Mouse (Mus musculus): ENCODE results near the gene Foxp1.

Foxp1 gene

DNA sequence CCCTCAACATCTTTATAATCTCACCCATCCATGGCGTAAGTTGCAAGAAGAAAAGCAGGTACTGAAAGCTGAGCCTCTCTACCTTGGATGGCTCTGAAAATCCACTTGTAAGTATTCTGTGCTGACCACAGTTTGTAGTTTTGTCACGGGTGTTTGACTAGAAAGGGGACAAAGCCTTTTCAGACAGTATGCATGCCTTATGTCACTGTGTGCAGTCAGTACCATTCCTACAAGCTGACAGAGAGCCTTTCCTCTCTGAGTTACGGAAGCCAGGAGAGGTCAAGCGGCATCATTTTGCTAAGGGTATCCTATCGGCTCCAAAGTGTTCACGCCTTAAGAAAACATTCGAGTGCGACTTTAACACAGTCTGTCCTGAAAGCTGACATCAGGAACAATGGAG lies 202.1 kb downstream of the Foxp1 start:
- no peak for DNase-seq

DNA sequence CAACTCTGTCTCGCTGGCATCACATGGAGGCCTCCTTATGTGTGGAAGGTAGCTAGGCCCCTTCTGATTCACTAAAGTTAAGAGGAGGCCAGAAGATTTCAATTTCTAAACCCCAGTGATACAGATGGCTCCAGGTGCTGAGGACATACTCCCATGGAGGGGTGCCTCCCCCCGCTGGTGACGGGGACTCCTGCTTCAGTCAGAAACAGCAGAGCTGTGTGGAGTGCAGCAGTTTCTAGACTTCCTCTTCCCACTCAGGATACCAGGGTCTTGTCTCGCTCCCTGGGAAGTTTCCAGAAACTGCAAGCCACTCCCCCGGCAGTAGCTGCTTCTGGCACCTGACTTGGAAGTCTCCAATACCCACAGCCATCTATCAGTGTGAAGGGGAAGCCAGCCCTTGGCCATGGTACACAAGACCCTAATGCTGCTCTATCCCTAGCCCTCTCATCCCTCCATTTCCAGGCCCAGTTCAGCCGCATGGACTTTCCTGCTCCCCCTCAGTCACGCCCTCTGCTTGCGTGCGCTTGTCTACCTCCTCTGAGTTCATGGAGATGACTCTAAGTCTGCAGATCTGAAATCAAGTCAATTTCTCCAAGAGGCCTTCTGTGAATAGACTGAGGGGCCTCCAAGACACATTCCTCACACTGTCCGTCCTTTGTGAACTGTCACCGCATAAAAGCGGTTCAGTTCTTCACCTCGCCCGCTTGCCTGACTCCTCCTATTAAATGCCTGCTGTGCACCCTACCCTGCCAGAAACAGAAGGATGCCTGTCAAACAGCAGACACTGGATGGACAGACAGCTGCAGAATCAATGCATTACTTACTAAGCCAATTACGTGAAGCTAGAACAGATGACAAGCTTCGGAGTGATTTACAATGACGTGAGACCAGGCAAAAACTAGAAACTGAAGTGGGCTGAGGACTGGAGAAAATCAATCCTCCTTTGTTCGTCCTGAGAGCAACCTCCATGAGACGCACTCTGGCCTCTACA lies 202.8 kb downstream of the Foxp1 start:
- no peak for DNase-seq

DNA sequence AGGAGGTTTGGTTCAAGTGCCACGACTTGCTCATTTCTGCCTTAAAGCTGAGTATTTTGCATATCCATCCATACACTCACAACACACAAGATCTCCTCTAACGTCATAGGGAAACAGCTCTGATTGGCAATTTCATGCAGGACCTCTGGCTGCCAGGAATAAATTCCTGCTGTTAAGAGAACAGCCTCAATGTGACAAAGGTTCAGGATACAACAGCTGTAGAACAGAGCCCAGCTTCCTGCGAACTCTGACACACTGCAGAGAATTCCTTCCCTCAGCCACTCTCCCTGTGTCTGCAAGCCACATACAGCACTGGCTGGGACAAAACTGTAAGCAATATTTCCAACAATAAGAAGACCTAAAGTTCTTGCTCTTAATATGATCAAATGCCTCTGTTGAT lies 207.8 kb downstream of the Foxp1 start:
- no peak for DNase-seq

DNA sequence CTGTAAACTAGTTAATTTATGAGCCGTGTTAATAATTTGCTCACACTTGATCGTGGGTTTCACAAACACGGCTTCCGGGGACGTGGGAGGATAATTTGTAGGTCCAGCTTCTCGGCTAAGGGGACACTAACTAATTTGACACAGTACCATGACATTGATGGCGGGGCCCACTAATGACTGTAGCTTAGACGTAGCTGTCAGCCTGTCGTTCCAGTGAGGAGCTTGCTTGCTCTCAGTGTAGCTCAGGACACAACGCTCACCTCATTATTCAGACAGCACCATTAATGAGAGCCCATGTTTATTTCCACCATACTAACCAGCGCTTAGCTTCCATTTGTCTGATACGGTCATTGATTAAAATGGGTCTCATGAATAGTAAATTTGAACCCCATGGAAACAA lies 212.0 kb downstream of the Foxp1 start:
- DNase-seq = no peak

DNA sequence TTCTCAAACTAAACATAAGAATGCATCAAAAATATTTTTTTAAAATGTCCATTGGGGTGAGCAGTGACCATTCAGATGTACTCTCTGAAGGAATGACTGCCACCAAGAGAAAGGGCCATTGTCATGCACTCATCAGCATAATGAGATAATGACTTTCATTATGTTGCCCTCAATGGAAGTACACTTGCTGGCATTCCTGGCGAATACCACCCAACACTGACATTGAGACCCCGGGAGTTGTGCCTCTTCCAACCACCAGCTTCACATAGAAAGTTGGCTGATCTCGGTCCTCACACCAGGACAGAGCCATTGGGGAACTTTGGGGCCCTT lies 212.4 kb downstream of the Foxp1 start:
- no peak for DNase-seq

DNA sequence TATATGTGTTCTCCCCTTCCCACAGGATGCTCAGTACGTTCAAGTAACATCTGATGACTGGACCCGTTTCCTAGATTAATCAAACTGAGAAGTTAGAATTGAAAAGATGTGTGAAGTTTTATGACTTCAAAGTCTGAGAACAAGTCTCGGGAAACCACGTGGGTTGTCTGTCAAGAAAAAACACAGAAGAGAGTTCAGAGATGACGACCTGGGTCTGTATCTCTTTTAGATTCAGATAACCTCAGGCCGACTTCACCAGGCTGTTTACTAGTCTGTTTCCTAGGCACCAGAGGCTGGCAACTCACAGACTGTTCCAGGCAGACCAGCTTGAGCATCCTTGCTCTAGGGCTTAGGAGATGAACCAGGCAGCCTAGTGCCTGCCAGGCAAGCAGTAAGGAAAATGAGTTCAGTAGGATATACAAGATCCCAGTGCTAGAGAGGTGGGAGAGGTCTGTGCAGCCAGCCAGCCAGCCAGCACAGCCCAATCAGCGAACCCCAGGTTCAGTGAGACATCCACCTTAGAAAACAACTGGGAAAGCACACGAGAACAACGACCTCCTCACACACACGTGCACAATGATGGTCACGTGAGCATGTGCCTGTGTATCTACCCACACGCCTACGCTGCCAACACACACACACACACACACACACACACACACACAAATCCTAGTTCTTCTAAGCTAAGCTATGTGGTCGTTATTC lies 212.9 kb downstream of the Foxp1 start:
- DNase-seq = no peak

DNA sequence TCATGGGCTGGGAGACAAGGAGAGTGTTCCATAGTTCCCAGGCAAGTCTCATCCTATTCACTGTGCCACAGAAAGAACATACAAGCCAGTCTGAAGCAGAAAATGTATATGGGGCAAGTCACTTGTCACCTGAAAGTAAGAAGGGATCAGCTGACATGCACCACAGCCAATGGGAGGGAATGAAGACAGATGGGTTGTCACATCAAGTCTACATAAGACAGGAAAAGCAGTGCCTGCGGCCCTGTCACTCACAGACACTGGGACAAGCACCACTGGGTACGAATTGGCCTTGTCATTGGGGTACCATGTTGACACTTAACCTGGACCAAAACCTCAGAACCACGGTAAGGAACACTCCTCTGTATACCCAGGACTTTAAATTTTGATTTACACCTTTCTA lies 216.8 kb downstream of the Foxp1 start:
- DNase-seq = no peak

DNA sequence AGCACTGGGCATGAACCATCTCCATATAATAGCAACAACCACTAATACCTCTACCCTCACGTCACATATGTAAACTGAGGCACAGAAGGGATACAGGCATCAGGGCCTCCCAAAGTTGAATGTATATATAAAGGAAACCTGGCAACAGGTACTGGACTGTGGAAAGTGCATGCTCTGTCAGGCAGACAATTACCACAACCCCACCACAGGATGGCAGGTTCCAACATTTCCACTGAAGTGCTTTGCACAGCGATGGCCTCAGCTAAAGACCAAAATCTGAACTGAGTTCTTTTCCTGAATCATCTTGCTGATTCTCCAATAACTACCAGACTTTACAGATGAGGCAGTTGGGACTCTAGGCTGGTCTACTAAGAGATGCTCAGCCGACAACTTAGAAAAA lies 217.3 kb downstream of the Foxp1 start:
- DNase-seq = no peak

DNA sequence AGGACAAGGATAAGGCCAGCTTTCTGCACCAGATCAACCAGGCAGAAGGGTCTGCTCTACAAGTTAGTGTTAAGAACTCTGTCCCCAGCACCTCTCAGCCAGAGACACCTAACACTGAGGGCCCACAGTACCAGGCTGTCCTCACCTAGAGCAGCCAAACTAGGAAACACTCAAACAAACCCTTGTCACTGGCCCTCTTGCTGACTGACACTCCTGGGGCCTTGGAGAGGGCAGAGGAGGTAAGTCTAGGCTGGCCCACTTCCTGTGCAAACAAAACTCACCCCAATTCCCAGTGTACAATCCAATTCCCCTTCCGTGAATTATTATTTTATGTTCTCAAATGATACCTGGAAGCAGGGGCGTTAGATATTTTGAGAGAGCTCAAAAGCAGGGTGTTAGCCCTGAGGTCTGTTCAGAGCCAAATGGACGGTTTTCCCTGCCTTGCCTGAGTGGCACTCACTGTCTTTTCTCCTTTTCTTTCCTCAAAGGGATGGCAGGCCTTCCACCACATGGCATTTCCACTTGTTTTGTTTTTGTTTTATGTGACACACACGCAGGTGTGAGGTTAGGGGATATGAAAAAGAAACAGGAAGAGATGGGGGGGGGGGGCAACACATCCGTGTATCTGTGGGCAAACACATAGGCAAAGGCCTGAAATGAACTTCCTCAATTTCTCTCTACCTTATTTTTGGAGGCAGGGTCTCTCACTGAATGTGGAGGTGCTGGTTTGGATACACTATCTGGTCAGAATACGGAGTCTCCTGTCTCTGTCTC lies 219.7 kb downstream of the Foxp1 start:
- DNase-seq = no peak

DNA sequence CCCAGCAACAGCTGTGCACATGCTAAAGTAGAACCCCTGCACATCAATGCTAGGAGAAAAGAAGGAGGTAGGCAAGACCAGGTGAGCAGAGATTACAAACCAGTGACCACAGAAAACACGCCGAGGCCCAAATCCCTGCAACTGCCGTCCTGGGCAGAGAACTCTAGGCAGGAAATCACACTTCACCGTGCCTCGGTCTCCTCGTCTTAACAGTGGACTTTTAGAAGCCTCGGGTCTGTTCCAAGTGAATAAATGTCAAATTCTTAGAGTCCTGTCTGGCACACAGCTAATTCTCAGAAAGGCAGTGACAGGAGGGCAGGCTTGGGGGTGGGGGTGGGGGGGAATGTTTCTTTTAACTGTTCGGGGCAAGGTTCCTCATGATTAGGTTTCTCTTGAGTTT lies 220.6 kb downstream of the Foxp1 start:
- DNase-seq = no peak

DNA sequence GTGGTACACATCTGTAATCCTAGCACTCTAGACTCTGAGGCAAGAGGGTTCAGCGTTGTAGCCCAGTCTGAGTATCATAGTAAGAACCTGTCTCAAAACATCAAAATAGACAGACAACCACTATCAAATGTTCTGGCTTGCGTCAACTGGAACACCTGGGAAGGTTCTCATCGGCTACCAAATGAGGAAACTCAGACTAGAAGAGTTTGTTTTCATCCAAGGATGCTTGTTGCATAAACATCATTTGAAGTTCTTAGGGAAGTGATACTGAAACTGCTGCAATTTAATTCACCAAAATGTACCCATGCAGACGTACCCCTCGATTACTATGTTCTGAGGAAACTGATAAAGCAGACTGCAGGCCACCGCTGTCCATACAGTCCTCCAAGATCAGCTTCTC lies 222.3 kb downstream of the Foxp1 start:
- no peak for DNase-seq

DNA sequence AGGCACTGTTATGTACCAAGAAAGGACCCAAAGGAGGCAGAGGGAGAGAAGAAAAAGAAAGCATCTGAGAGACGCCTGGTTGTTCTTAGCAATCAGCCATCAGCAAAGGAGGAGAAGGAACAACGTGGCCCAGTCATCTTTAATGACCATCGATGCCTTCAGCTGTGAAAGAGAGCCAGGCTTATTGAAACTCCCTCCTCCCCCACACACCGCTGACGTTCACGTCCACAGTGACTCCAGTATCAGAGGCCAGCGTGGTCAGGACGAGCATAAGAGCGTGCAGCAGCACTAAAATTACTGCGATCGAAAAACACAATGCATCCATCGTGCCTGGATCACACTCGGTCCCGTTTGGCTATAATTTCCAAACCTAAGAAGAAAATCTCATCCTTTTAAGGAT lies 223.3 kb downstream of the Foxp1 start:
- DNase-seq = no peak

DNA sequence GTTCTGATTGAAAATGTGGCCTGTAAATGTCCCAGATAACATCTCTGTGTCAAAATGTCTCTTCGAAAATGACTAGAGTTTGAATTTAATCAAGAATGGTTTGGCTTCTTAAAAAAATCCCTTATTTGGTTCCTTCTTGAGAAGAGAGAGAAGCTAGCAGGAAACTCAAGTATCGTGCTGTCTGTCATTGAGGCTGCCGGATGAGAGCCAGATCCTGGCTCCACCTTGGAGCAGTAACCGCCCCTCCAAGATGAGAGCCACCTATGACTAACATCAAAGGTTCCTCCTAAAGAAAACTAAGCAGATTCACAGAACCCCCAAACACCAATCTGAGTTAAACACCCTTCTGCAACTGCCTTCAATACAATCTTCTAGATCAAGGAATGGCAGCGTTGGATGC lies 225.0 kb downstream of the Foxp1 start:
- DNase-seq = no peak

DNA sequence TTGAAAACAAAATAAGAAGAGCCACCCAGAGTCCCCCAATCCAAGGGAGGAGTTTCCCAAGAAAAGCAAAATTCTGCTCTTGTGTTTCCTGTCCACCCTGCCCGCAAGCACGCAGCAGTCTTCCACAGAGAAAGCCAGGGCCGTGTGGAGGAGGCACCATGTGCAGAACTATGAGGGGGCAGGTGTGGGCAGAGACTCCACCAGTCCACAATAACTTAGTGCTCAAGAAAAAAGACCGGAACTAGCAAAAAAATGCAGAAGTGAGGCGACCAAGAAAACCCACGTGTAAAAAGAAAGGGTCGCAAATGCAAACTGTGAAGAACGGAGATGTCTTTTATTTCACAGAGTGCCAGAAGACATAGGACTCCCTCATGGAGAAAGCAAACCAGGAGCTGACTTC lies 227.0 kb downstream of the Foxp1 start:
- DNase-seq = no peak

DNA sequence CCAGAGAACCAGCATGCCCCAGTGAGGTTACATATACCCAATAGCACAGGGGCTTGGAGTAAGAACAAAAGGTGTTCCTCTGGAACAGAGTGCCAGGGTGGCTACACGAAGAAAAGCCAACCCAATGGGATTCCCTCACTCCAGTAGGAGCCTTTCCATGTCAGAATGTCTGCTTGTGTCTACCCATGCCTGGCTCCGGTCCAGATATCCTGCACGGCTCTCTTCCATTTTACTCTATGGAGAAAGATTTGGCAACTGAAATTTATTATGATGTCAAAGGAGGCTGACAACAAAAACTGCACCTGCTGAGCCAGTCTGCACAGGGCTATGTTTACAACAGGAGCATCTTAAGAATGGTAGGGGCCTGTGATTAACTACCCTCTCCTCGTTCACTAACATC lies 233.3 kb downstream of the Foxp1 start:
- no peak for DNase-seq

DNA sequence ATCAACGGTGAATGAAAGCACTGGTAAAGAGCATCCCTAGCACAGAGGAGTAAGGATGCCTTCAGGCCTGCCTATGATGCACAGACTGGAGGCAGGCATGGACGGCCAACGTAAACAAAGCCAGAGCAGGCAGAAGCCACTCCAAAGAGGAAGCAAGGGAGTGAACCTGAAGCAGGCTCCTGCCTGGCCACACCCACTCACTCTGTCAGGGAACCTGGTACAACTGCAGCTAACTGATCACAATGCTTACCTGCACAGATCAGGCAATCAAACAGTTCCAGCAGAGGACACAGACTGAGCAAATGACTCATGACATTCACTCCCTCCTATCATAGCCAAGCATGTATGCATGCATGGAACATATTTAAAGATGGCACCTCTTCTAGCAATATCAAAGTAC lies 237.5 kb downstream of the Foxp1 start:
- DNase-seq = no peak

DNA sequence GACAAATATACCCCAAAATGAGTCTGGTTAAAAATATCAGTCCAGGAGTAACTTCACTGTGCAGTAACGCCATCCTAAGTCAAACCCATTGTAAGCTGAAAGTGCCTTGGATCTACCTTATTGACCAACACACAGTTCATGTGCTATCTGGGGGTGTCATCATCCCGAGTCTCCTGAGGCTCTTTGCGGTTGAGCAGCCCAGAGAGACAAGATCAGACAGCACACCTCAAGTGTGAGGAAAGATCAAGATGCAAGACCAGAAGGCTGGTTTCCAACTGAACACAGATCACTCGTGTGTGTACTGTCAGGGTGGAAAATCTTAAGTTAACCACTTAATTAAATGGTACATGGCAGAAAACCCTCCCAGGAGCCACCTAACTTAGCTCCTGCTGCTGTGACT lies 238.5 kb downstream of the Foxp1 start:
- no peak for DNase-seq

DNA sequence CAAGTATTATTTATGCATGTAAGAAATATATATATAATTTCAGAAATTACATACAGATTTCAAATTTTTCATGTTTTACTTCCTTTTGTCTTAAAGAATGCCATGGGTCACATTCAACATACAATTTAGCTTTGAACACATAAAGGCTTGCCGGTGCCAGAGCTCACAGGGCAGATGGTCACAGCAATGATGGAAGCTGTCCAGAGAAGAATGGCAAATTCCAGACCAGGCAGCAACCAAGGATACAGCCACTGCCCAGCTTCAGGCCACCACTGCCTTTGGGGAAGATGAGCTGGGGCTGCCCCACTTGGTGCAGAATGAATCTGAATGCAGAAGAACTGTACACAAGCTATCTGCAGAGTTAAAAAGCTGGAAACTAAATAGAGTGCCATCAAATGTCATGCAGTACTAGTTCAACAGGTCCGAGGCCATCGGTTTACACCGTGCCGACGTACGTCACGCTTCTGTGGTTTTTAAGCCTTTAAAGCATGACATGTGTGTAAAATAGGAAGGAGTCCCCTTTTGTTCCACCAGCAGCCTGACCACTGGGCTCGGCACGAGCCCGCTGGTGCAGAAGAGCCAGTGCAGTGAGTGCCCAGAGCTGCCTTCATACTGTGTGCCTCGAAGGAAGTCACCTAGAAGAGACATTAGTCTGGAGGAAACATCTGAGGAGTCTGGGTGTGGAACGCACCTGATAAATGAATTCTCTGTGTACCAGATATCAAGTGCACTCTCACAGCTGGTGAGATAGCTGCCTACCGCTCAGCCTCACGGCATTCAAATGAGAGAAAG lies 239.5 kb downstream of the Foxp1 start:
- no peak for DNase-seq

DNA sequence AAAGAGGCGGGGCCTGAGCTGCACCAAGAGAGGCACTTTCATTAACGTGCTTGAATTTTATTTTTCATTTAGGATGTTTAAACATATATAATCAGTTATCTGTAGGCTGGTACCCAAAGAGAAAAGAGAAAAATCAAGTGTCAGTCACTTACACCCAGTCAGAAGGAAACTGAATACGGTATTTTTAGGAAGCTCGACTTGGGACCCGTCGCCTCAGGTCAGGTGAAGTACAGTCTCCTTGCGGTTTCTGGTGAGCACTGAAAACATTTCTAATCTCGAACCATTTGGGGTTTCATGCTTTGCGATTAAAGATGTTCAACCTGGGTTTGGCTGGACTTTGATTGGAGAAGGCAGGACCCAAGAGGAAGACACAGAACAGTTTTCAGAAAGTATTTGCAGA lies 241.1 kb downstream of the Foxp1 start:
- DNase-seq = no peak

DNA sequence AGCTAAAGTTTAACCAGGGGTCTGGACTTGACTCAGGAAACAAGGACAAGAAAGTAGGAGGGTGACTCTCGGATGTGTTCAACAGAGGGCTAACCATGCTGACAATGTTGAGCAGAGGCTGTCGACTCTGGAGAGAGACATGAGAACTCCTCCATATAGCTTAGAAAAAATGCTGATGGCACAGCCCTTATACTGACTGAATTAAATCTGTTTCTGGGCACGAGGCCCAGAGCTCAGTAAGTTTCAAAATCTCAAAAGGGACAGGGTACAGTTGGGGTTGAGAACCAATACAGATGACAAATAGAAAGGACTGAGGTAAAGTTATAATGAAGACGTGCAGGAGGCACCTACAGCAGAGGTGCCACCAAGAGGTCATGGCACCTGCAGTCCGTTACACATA lies 241.9 kb downstream of the Foxp1 start:
- no peak for DNase-seq

DNA sequence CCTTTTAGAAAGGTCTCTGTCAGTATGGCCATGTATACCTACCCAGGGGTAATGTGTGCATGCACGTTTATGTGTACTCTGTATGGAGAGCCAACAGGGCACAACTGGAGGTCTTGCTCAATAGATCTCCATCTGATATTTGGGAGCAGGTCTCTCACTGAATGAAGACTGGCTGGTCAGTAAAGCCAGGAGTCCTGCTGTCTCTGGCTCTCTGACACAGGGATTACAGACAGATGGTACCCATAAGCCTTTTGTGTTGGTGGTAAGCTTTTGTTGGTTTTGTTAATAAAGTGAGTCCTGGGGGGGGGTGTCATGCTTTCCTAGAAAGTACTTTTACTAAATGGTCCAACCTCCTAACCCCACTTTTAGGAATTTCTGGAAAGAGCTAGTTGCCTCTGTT lies 245.3 kb downstream of the Foxp1 start:
- no peak for DNase-seq

DNA sequence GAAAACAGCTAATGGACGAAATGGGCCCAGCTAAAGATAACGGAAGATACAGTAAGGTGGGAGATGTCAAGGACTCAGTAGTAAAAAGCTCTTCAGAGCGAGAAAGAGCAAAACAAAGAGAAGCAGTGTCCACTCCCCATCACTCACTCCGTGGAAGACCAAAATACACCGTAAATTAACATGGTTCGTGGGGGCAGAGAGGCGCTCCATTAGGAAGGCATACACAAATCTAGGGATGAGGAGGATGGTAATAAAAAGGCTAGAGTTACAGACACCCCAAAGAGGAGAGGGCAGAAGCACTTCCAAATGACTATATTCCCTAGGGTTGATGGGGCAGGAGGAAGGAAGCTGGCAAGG lies 246.2 kb downstream of the Foxp1 start:
- no peak for DNase-seq
